Mouse (Mus musculus) adrenal gland, postnatal 36 days (tissue): ENCODE results near the gene Fnbp1l. TPM values are rescaled to one million over a fixed set of nuclear protein-coding genes. Genes with fewer than 3 reads are reported as not detected.

Experiments used
- DNase-seq, 2 experiments: peaks; one replicate each; pipeline ENCODE4 v3.0.0; 2021; ENCODE audit warnings: mixed read lengths in 1 of 2
- total RNA-seq, 2 experiments: library from RNA; stranded (reverse); gene quantifications; 2 replicates each; pipeline ENCODE4 v1.2.3; 2021

Gene Fnbp1l
- total RNA-seq, 2 experiments from 2014 or later = 16.8 to 21.5 TPM

- no peak for DNase-seq
Observed at GRCm38 (mm10) chr3:122606105-122606801, 13.3 kb downstream of the Fnbp1l start.

GRCm38 (mm10) chr3:122603229-122603628 lies 16.3 kb downstream of the Fnbp1l start:
- peak in 1 of 2 experiments; percentile 31 for DNase-seq

- no peak for DNase-seq
Observed at GRCm38 (mm10) chr3:122602370-122602769, 17.1 kb downstream of the Fnbp1l start.

- no peak for DNase-seq
Observed at GRCm38 (mm10) chr3:122599291-122599690, 20.2 kb downstream of the Fnbp1l start.

GRCm38 (mm10) chr3:122590804-122591203 lies 28.7 kb downstream of the Fnbp1l start:
- DNase-seq = no peak

GRCm38 (mm10) chr3:122590346-122590745 lies 29.2 kb downstream of the Fnbp1l start:
- DNase-seq = no peak

GRCm38 (mm10) chr3:122586918-122587641 lies 32.4 kb downstream of the Fnbp1l start:
- DNase-seq = no peak

GRCm38 (mm10) chr3:122577360-122577759 lies 42.2 kb downstream of the Fnbp1l start:
- no peak for DNase-seq

- DNase-seq = no peak
Observed at GRCm38 (mm10) chr3:122574921-122575320, 44.6 kb downstream of the Fnbp1l start.

GRCm38 (mm10) chr3:122573426-122574286 lies 45.9 kb downstream of the Fnbp1l start:
- no peak for DNase-seq

- DNase-seq = no peak
Observed at GRCm38 (mm10) chr3:122566549-122566948, 53.0 kb downstream of the Fnbp1l start.

- no peak for DNase-seq
Observed at GRCm38 (mm10) chr3:122566112-122566511, 53.4 kb downstream of the Fnbp1l start.

- no peak for DNase-seq
Observed at GRCm38 (mm10) chr3:122565285-122565684, 54.2 kb downstream of the Fnbp1l start.

GRCm38 (mm10) chr3:122557766-122558165 lies 61.7 kb downstream of the Fnbp1l start:
- no peak for DNase-seq

GRCm38 (mm10) chr3:122551174-122551573 lies 68.3 kb downstream of the Fnbp1l start:
- DNase-seq = no peak

- DNase-seq = no peak
Observed at GRCm38 (mm10) chr3:122547469-122547868, 72.0 kb downstream of the Fnbp1l start.

GRCm38 (mm10) chr3:122545346-122545745 lies 74.2 kb downstream of the Fnbp1l start:
- DNase-seq = no peak

- no peak for DNase-seq
Observed at GRCm38 (mm10) chr3:122540918-122541317, 78.6 kb downstream of the Fnbp1l start.

GRCm38 (mm10) chr3:122539961-122540690 lies 79.4 kb downstream of the Fnbp1l start:
- peak; percentile 18 to 35 for DNase-seq

- DNase-seq = no peak
Observed at GRCm38 (mm10) chr3:122538851-122539250, 80.7 kb downstream of the Fnbp1l start.

GRCm38 (mm10) chr3:122535938-122536703 lies 83.4 kb downstream of the Fnbp1l start:
- no peak for DNase-seq
